Mouse (Mus musculus) ES-Bruce4 (cell line): ENCODE results near the gene Itga7. TPM values are rescaled to one million over a fixed set of nuclear protein-coding genes. Genes with fewer than 3 reads are reported as not detected.

Source experiments
- H3K27ac ChIP-seq: 2 replicates; pipeline ENCODE4 v1.5.1; 2012; ENCODE audit warnings: low read length, inconsistent platforms; ENCODE audit not compliant: insufficient read depth
- H3K27me3 ChIP-seq: 2 replicates; pipeline ENCODE4 v1.6.1; 2012; ENCODE audit warnings: mild to moderate bottlenecking, low read length, inconsistent platforms; ENCODE audit not compliant: control insufficient read depth, poor library complexity, insufficient read depth, severe bottlenecking
- H3K36me3 ChIP-seq: 2 replicates; pipeline ENCODE4 v1.6.1; 2012; ENCODE audit warnings: inconsistent platforms, mild to moderate bottlenecking, low read length, moderate library complexity; ENCODE audit not compliant: control insufficient read depth, poor library complexity, insufficient read depth, severe bottlenecking
- H3K4me1 ChIP-seq: one replicate; pipeline ENCODE4 v1.8.1; 2011; ENCODE audit warnings: low read length; ENCODE audit not compliant: control insufficient read depth, insufficient read depth
- H3K4me3 ChIP-seq: 2 replicates; pipeline ENCODE4 v1.5.1; 2011; ENCODE audit warnings: low read depth, mild to moderate bottlenecking, low read length
- H3K9ac ChIP-seq: 2 replicates; pipeline ENCODE4 v1.6.1; 2012; ENCODE audit warnings: low read depth, mild to moderate bottlenecking, inconsistent platforms; ENCODE audit not compliant: poor library complexity, severe bottlenecking
- H3K9me3 ChIP-seq: replicated peaks from 2 replicates; pipeline ENCODE4 v1.6.1; 2012; ENCODE audit warnings: mild to moderate bottlenecking, low read length, inconsistent platforms; ENCODE audit not compliant: control insufficient read depth, poor library complexity, insufficient read depth, severe bottlenecking
- CTCF ChIP-seq: IDR thresholded peaks from one replicate; pipeline ENCODE4 v1.8.1; 2011; ENCODE audit warnings: low read depth, low read length
- EP300 ChIP-seq: IDR thresholded peaks from 2 replicates; pipeline ENCODE4 v1.6.1; 2011; ENCODE audit warnings: low read depth, low read length; ENCODE audit not compliant: insufficient read depth
- POLR2A ChIP-seq: IDR thresholded peaks from one replicate; pipeline ENCODE4 v1.8.1; 2011; ENCODE audit warnings: low read length; ENCODE audit not compliant: insufficient read depth
- polyA plus RNA-seq: library from polyadenylated mRNA; stranded (reverse); fragments of >200 nt; gene quantifications from 2 replicates; pipeline ENCODE4 v1.2.4, GENCODE M21; 2011; ENCODE audit warnings: low read depth; ENCODE audit not compliant: missing spikeins, insufficient read depth, insufficient read length

Gene Itga7
- polyA plus RNA-seq, 1 experiment, result 1.6 TPM

GRCm38 (mm10) chr10:128947496-128947895 lies 13.9 kb downstream of the Itga7 start:
- Histone ChIP-seq H3K9ac (no peak overlapping the region), H3K27ac (no peak overlapping the region), H3K36me3 (no peaks in the 10 kb centered on the region), H3K27me3 (no peaks in the 10 kb centered on the region), H3K9me3 (no peaks in the 10 kb centered on the region), H3K4me3 (no peak overlapping the region), H3K4me1 (no peaks in the 10 kb centered on the region)
- TF ChIP-seq POLR2A (no peak), CTCF (no peak), EP300 (no peak)

- Histone ChIP-seq H3K27me3 (no peaks in the 10 kb centered on the region), H3K36me3 (no peaks in the 10 kb centered on the region), H3K4me1 (no peaks in the 10 kb centered on the region), H3K27ac (no peak overlapping the region), H3K9ac (no peak overlapping the region), H3K4me3 (no peak overlapping the region), H3K9me3 (no peaks in the 10 kb centered on the region)
- TF ChIP-seq CTCF (no peak), EP300 (no peak), POLR2A (no peak)
These were observed 16.7 kb downstream of the Itga7 start for GRCm38 (mm10) chr10:128950208-128950887.

- H3K4me1 ChIP-seq, result no peaks in the 10 kb centered on the region
- TF ChIP-seq CTCF (no peak), EP300 (no peak), POLR2A (no peak)
These were observed 24.7 kb downstream of the Itga7 start for GRCm38 (mm10) chr10:128958340-128958739.

GRCm38 (mm10) chr10:128960142-128960541 lies 26.5 kb downstream of the Itga7 start:
- Histone ChIP-seq H3K27ac (no peak overlapping the region), H3K36me3 (no peaks in the 10 kb centered on the region), H3K27me3 (no peaks in the 10 kb centered on the region), H3K4me3 (no peak overlapping the region), H3K9me3 (no peaks in the 10 kb centered on the region), H3K9ac (no peak overlapping the region), H3K4me1 (no peaks in the 10 kb centered on the region)
- no peak for TF ChIP-seq EP300
- TF ChIP-seq CTCF, result no peak
- no peak for TF ChIP-seq POLR2A

More at GRCm38 (mm10) chr10:128958340-128958739, 24.7 kb downstream of the Itga7 start:
- no peaks in the 10 kb centered on the region for H3K27me3 ChIP-seq
- H3K9me3 ChIP-seq, result no peaks in the 10 kb centered on the region
- H3K36me3 ChIP-seq, result no peaks in the 10 kb centered on the region
- H3K9ac ChIP-seq, result no peak overlapping the region
- no peak overlapping the region for H3K4me3 ChIP-seq
- no peak overlapping the region for H3K27ac ChIP-seq

GRCm38 (mm10) chr10:128960590-128961584 lies 27.3 kb downstream of the Itga7 start, which contains the start of gene Mettl7b:
Gene Mettl7b, minus strand, starts transcription at chr10:128960988.
- no peak within 1 kb of the TSS for H3K27ac ChIP-seq
- H3K9ac ChIP-seq, result no peak within 1 kb of the TSS
- H3K4me1 ChIP-seq, result no peaks in the 10 kb centered on the region
- no peaks in the 10 kb centered on the region for H3K36me3 ChIP-seq
- no peaks in the 10 kb centered on the region for H3K9me3 ChIP-seq
- no peak within 1 kb of the TSS for H3K4me3 ChIP-seq
- no peaks in the 10 kb centered on the region for H3K27me3 ChIP-seq
- TF ChIP-seq POLR2A, result no peak
- TF ChIP-seq CTCF, result no peak
- no peak for TF ChIP-seq EP300

- no peaks in the 10 kb centered on the region for H3K27me3 ChIP-seq
- H3K9ac ChIP-seq, result no peak overlapping the region
- no peaks in the 10 kb centered on the region for H3K9me3 ChIP-seq
- no peak for TF ChIP-seq EP300
- TF ChIP-seq CTCF, result no peak
- TF ChIP-seq POLR2A, result no peak
- H3K36me3 ChIP-seq, result no peaks in the 10 kb centered on the region
- H3K4me3 ChIP-seq, result no peak overlapping the region
- no peaks in the 10 kb centered on the region for H3K4me1 ChIP-seq
- H3K27ac ChIP-seq, result no peak overlapping the region
These were observed 31.3 kb downstream of the Itga7 start for GRCm38 (mm10) chr10:128964961-128965360.
